Comparison of ENCODE assay signal across 12 mouse cellular contexts in genomic region chr14:15372985-15373384, GRCm38 (mm10).
DNase-seq lines count a peak whose midpoint lies in the region; ATAC-seq lines count a peak whose summit lies in the region.
"Had no signal": no experiment of that assay in that cellular context is flagged by ENCODE, and none has a peak within 500 bp of the region (broad histone marks: within the 10 kb centered on the region; RNA-seq: fewer than 3 reads in every experiment).

No protein-coding gene starts in this region.

- H3K27ac ChIP-seq in heart, embryonic 12.5 days (ENCODE audit: poor library complexity, severe bottlenecking) = no peak overlapping the region
- H3K27ac ChIP-seq in hindbrain, embryonic 12.5 days = no peak overlapping the region
- H3K27ac ChIP-seq in forebrain, embryonic 14.5 days (ENCODE audit: low read depth, low read length) = no peak overlapping the region
- H3K27ac ChIP-seq: forebrain, embryonic 10.5 days; kidney, postnatal 0 days; limb, embryonic 13.5 days had no signal

- intact Hi-C loops in heart, postnatal 14 days (cut with DNase I) = no loop called here

- DNase-seq in heart, adult 18-20 months = peak; percentile 55 to 69
- DNase-seq in cerebellum, adult 9-11 months = peak; percentile 62
- peak; percentile 37 to 44 for DNase-seq in heart, postnatal 14 days
- peak; percentile 57 for DNase-seq in right cerebral cortex, adult 18-20 months
- no peak for DNase-seq in forebrain, embryonic 14.5 days (ENCODE audit: low spot score)
- no peak for DNase-seq in yolk sac, embryonic 10.5 days (ENCODE audit: low spot score)
- DNase-seq: adrenal gland, adult 8-10 months had no signal

- H3K36me3 ChIP-seq in heart, embryonic 12.5 days = no peaks in the 10 kb centered on the region
- no peaks in the 10 kb centered on the region for H3K36me3 ChIP-seq in hindbrain, embryonic 12.5 days
- no peaks in the 10 kb centered on the region for H3K36me3 ChIP-seq in forebrain, embryonic 14.5 days (ENCODE audit: control insufficient read depth, insufficient read depth, low read length)
- H3K36me3 ChIP-seq: forebrain, embryonic 10.5 days; limb, embryonic 13.5 days had no signal

- H3K27me3 ChIP-seq in heart, embryonic 12.5 days (replicated peaks) = no peaks in the 10 kb centered on the region
- H3K27me3 ChIP-seq in hindbrain, embryonic 12.5 days = no peaks in the 10 kb centered on the region
- no peaks in the 10 kb centered on the region for H3K27me3 ChIP-seq in forebrain, embryonic 14.5 days (replicated peaks; ENCODE audit: control insufficient read depth, insufficient read depth, low read length)
- H3K27me3 ChIP-seq: limb, embryonic 13.5 days had no signal

- no peak overlapping the region for H3K9ac ChIP-seq in heart, embryonic 12.5 days
- H3K9ac ChIP-seq in hindbrain, embryonic 12.5 days = no peak overlapping the region
- no peak overlapping the region for H3K9ac ChIP-seq in forebrain, embryonic 14.5 days (ENCODE audit: low read length)
- H3K9ac ChIP-seq: limb, embryonic 13.5 days had no signal

- ATAC-seq in heart, embryonic 12.5 days (ENCODE audit: insufficient number of reproducible peaks, low FRiP score) = no peak
- no peak for ATAC-seq in hindbrain, embryonic 12.5 days (ENCODE audit: low FRiP score)
- ATAC-seq in forebrain, embryonic 14.5 days = no peak

- peaks cover 11% of the 10 kb centered on the region for H3K4me1 ChIP-seq in heart, embryonic 12.5 days (replicated peaks)
- H3K4me1 ChIP-seq in hindbrain, embryonic 12.5 days = no peaks in the 10 kb centered on the region
- H3K4me1 ChIP-seq in forebrain, embryonic 14.5 days (ENCODE audit: control insufficient read depth, insufficient read depth, low read length) = no peaks in the 10 kb centered on the region
- H3K4me1 ChIP-seq: forebrain, embryonic 10.5 days; limb, embryonic 13.5 days had no signal

- 6% methylated on average over 1 of the region's 1 CpGs for WGBS in heart, embryonic 12.5 days
- WGBS in hindbrain, embryonic 12.5 days = 71% methylated on average over 1 of the region's 1 CpGs
- 74% methylated on average over 1 of the region's 1 CpGs for WGBS in forebrain, embryonic 14.5 days

- no peaks in the 10 kb centered on the region for H3K9me3 ChIP-seq in heart, embryonic 12.5 days (replicated peaks)
- no peaks in the 10 kb centered on the region for H3K9me3 ChIP-seq in hindbrain, embryonic 12.5 days (replicated peaks)
- no peaks in the 10 kb centered on the region for H3K9me3 ChIP-seq in forebrain, embryonic 14.5 days (replicated peaks; ENCODE audit: control insufficient read depth, low read length)
- H3K9me3 ChIP-seq: forebrain, embryonic 10.5 days; limb, embryonic 13.5 days had no signal

- no peak overlapping the region for H3K4me3 ChIP-seq in heart, embryonic 12.5 days
- no peak overlapping the region for H3K4me3 ChIP-seq in hindbrain, embryonic 12.5 days
- no peak overlapping the region for H3K4me3 ChIP-seq in forebrain, embryonic 14.5 days (ENCODE audit: low read depth, low read length)
- H3K4me3 ChIP-seq: forebrain, embryonic 10.5 days; limb, embryonic 13.5 days had no signal

- no peak overlapping the region for H3K4me2 ChIP-seq in heart, embryonic 12.5 days
- H3K4me2 ChIP-seq in hindbrain, embryonic 12.5 days (replicated peaks) = no peak overlapping the region
- no peak overlapping the region for H3K4me2 ChIP-seq in forebrain, embryonic 14.5 days (ENCODE audit: low read length)
- H3K4me2 ChIP-seq: limb, embryonic 13.5 days had no signal

Comparison
In these comparisons a context has a peak if more than half of its experiments do, and no peak if none do; other contexts are left out.
1. DNase-seq: peak in heart, adult 18-20 months (2 of 2), cerebellum, adult 9-11 months (single experiment), heart, postnatal 14 days (2 of 2) and right cerebral cortex, adult 18-20 months (single experiment); none in forebrain, embryonic 14.5 days (single experiment) and yolk sac, embryonic 10.5 days (single experiment).